Mouse (Mus musculus) stomach, embryonic 15.5 days (tissue): ENCODE results near the gene Acox3. TPM values are rescaled to one million over a fixed set of nuclear protein-coding genes. Genes with fewer than 3 reads are reported as not detected.
A peak's percentile ranks its signal among the peaks of the same experiment; 100 is the strongest.

ENCODE experiments used
- ATAC-seq: fragments of 200-750 bp; cut with Nextera tagmentation; 2 replicates; pipeline ENCODE4 v1.8.0; 2017; ENCODE audit warnings: low read depth, moderate number of reproducible peaks, moderate TSS enrichment; ENCODE audit not compliant: insufficient read depth, low FRiP score
- H3K27ac ChIP-seq: fragments of 300-500 bp; sonication (generic); 2 replicates; pipeline ENCODE4 v1.5.1; 2015; ENCODE audit warnings: mild to moderate bottlenecking, inconsistent platforms
- H3K27me3 ChIP-seq: fragments of 300-500 bp; sonication (generic); replicated peaks from 2 replicates; pipeline ENCODE4 v1.6.1; 2015; ENCODE audit warnings: inconsistent platforms
- H3K36me3 ChIP-seq: fragments of 300-500 bp; sonication (generic); 2 replicates; pipeline ENCODE4 v1.6.1; 2015; ENCODE audit warnings: inconsistent platforms
- H3K4me1 ChIP-seq: fragments of 300-500 bp; sonication (generic); 2 replicates; pipeline ENCODE4 v1.6.1; 2015; ENCODE audit warnings: inconsistent platforms
- H3K4me2 ChIP-seq: fragments of 300-500 bp; sonication (generic); 2 replicates; pipeline ENCODE4 v1.6.1; 2015; ENCODE audit warnings: mild to moderate bottlenecking, inconsistent platforms
- H3K4me3 ChIP-seq: fragments of 300-500 bp; sonication (generic); replicated peaks from 2 replicates; pipeline ENCODE4 v1.5.1; 2015; ENCODE audit warnings: inconsistent platforms
- H3K9ac ChIP-seq: fragments of 300-500 bp; sonication (generic); 2 replicates; pipeline ENCODE4 v1.6.1; 2015; ENCODE audit warnings: inconsistent platforms
- H3K9me3 ChIP-seq: fragments of 300-500 bp; sonication (generic); 2 replicates; pipeline ENCODE4 v1.6.1; 2016; ENCODE audit warnings: inconsistent platforms
- WGBS: fragments of 180-500 bp; shearing (Covaris S2); methylation state at CpG from one replicate; pipeline ENCODE4 v1.1.7; 2015; 5-methylcytosine and 5-hydroxymethylcytosine counted together
- polyA plus RNA-seq: library from polyadenylated mRNA; unstranded; fragments of >200 nt; fragmentation: Nextera tagmentation; extraction: Ambion mirVana; gene quantifications from 2 replicates; pipeline ENCODE4 v1.2.1, GENCODE M21; 2015

Acox3 gene
- polyA plus RNA-seq, 1 experiment from 2014 or later: 12.3 TPM

- no peak overlapping the region for H3K27ac ChIP-seq
- H3K4me1 ChIP-seq: 0 out of 2 replicates have a peak, but pooled peaks cover 7% of the 10 kb centered on the region
- no peak overlapping the region for H3K9ac ChIP-seq
- no peaks in the 10 kb centered on the region for H3K9me3 ChIP-seq
- H3K36me3 ChIP-seq: peaks cover 19% of the 10 kb centered on the region
- 87% methylated on average over 7 of the region's 7 CpGs for WGBS
- no peak overlapping the region for H3K4me3 ChIP-seq
- H3K4me2 ChIP-seq: no peak overlapping the region
- no peaks in the 10 kb centered on the region for H3K27me3 ChIP-seq
- ATAC-seq: no peak
These were observed 26.4 kb upstream of the Acox3 start for GRCm38 (mm10) chr5:35556393-35556792.

DNA sequence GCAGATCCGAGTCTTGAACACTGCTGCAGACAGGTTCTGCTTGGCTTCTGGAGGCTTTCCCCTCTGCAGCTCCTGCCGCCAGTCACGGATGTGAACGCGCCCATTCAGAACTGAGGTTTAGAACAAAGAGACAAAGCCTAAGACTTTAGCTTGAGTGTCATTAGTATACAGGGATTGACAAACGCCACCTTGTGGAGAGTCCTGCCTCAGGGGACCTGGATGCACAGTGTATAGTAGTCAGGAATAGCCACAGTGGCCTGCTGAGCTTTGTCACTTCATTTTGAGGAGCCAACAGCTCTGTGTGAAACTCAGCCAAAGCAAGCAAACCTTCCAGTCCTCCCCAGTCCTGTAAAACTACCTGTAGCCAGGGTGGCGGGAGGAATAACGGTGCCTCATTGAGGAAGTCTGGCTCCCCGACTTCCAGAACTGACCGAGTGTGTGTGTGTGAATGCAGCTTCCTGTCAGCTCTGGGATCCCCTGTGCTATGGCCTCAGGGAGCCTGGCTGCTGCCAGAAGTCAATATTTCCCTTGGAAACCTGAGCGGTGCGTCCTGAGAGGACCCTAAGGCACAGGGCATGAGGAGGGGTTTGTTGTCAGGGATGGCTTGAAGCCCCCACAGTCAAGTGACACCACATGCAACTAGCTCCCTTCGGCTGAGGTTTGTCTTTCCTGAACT, 24.8 kb upstream of the Acox3 start:
- Histone ChIP-seq H3K4me3 (no peak overlapping the region), H3K27ac (no peak overlapping the region), H3K9me3 (no peaks in the 10 kb centered on the region), H3K27me3 (no peaks in the 10 kb centered on the region), H3K9ac (no peak overlapping the region), H3K36me3 (peaks cover 33% of the 10 kb centered on the region), H3K4me1 (no peaks in the 10 kb centered on the region), H3K4me2 (no peak overlapping the region)
- 77% methylated on average over 13 of the region's 13 CpGs for WGBS
- ATAC-seq: no peak

DNA sequence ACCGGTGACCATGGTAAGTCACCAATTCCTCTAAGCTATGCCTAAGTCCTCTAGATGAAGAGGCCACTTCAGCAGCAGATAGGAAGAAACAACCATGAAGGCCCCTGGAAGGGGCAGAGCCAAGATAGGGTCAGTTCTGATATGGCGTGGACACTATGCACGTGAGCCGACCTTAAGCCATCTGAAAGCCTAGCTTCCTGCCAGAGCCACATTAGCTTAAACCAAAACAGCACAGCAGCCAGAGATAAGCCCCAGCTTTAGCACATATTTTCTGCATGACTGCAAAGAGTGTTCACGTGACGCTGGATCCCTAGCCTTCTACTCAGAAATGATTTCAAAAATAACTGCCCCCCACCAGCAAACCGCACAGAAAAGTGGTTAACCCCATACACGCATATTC, 23.4 kb upstream of the Acox3 start:
- Histone ChIP-seq H3K4me3 (no peak overlapping the region), H3K9me3 (no peaks in the 10 kb centered on the region), H3K27me3 (no peaks in the 10 kb centered on the region), H3K4me1 (no peaks in the 10 kb centered on the region), H3K36me3 (peaks cover 44% of the 10 kb centered on the region), H3K9ac (no peak overlapping the region), H3K27ac (no peak overlapping the region), H3K4me2 (no peak overlapping the region)
- WGBS: 80% methylated on average over 8 of the region's 8 CpGs
- ATAC-seq: no peak

DNA sequence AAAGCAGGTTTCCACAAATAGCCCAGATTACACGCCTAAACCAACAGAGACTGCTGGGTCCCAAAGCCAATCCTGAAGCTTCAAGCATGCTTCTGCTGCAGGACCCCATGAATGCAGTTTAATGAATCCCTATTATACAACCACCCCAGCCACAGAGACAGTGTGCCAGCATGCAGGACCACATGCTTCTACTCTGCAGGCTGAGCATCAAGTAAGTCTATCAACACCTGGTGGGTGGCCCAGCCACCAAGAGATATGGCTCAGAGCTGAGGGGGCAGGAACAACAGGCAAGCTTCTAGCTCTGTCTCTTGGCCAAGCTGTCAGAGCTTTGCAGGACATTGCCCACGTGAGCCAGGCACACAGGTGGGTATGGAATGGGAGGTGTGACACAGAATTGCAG, 20.2 kb upstream of the Acox3 start:
- 90% methylated on average over 2 of the region's 2 CpGs for WGBS
- ATAC-seq: no peak
- Histone ChIP-seq H3K27ac (no peak overlapping the region), H3K36me3 (peaks cover 61% of the 10 kb centered on the region), H3K4me1 (no peaks in the 10 kb centered on the region), H3K27me3 (no peaks in the 10 kb centered on the region), H3K4me2 (no peak overlapping the region), H3K9me3 (no peaks in the 10 kb centered on the region), H3K9ac (no peak overlapping the region), H3K4me3 (no peak overlapping the region)

DNA sequence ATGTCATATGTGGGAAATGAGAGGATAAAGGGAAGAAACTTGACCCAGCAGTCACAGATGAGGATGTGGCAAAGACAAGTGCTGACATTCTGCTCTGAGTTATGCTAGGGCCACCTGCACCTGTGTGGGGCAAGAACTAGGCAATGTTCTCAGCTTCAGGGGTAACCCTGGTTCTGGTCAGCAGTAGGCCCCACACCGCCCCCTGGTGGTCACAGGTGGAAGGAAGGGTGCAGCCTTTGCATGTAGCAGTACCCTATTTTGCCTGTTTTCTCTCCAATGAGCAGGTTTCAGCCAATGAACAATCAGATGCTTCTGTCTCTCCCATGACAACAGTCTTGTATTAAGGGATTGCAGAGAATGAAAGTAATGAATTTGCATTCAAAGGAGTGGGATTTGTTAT, 19.4 kb upstream of the Acox3 start:
- Histone ChIP-seq H3K4me1 (no peaks in the 10 kb centered on the region), H3K9ac (no peak overlapping the region), H3K36me3 (peaks cover 68% of the 10 kb centered on the region), H3K4me2 (no peak overlapping the region), H3K27ac (no peak overlapping the region), H3K9me3 (no peaks in the 10 kb centered on the region), H3K4me3 (no peak overlapping the region), H3K27me3 (no peaks in the 10 kb centered on the region)
- ATAC-seq: no peak
- 0% methylated on average over 1 of the region's 1 CpGs for WGBS

DNA sequence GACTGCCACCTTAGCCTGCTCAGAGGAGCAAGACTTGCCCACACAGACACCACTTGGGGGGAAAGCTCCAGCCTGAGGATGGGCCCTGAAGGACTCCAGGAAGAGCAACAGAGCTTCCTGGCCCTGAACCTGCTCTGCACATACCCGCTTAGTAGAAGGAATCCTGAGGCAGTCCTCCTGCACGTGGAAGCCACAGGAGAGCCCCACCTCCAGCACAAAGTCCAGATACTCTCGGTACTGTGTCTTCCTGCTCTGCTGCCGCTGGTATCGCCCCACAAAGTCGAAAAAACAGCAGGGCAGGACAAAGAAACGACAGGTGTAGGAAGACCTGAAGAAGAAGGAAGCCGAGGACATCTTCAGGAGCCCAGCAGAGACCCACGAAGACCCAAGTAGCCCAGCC, 17.6 kb upstream of the Acox3 start:
- Histone ChIP-seq H3K4me1 (no peaks in the 10 kb centered on the region), H3K9me3 (no peaks in the 10 kb centered on the region), H3K4me3 (no peak overlapping the region), H3K36me3 (peaks cover 76% of the 10 kb centered on the region), H3K27ac (no peak overlapping the region), H3K9ac (no peak overlapping the region), H3K27me3 (no peaks in the 10 kb centered on the region), H3K4me2 (no peak overlapping the region)
- no peak for ATAC-seq
- WGBS: 85% methylated on average over 9 of the region's 9 CpGs

DNA sequence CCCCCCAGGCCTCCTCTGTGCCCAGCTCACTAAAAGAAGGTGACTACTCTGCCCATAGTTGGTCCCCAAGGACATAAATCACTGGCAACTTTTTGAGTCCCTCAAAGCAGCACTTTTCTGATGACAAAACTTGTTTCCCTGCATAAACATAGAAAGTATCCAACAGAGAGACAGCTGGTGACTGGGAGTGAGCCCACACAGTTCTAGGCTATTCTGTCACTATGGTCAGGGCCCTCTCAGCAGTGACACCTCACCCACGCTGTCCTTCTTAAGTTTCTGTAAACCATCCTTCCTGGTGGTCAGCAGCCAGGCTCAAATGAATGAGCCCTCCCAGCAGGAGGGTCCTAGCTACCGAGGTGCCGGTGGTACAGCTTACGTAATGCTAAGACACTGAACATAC, 16.2 kb upstream of the Acox3 start:
- Histone ChIP-seq H3K36me3 (peaks cover 79% of the 10 kb centered on the region), H3K27me3 (no peaks in the 10 kb centered on the region), H3K4me1 (no peaks in the 10 kb centered on the region), H3K9ac (no peak overlapping the region), H3K27ac (no peak overlapping the region), H3K4me2 (no peak overlapping the region), H3K4me3 (no peak overlapping the region), H3K9me3 (no peaks in the 10 kb centered on the region)
- 84% methylated on average over 4 of the region's 4 CpGs for WGBS
- no peak for ATAC-seq

GRCm38 (mm10) chr5:35571546-35571945, 11.3 kb upstream of the Acox3 start:
- no peak overlapping the region for H3K4me2 ChIP-seq
- peaks cover 48% of the 10 kb centered on the region for H3K36me3 ChIP-seq
- no peaks in the 10 kb centered on the region for H3K9me3 ChIP-seq
- WGBS: 86% methylated on average over 6 of the region's 6 CpGs
- no peak overlapping the region for H3K4me3 ChIP-seq
- H3K4me1 ChIP-seq: peaks cover 6% of the 10 kb centered on the region
- H3K27me3 ChIP-seq: no peaks in the 10 kb centered on the region
- no peak for ATAC-seq
- no peak overlapping the region for H3K9ac ChIP-seq
- no peak overlapping the region for H3K27ac ChIP-seq

DNA sequence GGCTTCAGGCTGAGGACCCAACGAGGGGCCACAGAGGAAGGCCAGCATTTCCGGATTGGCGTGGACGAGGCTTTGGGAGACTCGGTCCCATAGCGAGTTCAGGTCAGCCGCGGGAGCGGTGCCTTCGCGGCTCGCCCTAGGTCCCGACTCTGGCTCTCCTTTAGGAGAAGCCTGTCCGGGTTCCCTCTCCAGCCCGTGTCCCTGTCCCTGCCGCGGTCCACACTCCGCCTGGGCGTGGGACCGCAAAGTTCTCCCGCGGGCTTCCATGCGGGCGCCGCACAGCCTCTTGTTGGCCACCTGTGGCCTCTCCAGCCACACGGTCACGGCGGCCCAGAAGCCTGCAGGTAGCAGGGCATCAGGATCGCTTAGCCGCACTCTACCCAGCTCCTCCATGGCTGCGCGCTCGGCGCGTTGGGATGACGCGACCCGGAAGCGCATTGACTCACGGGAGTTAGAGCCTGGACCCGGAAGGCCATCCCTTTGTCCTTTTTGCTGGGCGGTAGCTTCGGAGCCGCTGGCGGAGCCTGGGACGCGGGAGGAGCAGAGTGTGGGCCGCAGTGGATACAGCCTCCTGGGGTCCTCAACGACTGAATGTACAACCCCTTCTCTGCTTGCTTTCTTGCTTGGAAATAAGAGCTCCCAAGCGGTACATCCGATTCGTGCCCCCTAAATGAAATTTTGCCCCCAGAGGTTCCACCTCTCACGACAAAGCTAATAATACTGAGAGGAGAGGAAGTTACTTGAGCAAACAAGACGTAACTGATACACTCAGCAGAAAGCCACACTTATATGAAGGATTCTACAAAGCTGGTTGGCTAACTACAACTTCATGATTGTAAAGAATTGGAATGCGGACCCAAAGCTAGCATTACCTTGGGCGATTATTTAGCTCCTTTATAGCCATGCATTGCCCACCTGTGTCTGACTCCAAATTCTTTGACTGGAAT, 7.9 kb upstream of the Acox3 start, which contains the start of gene Trmt44:
TSS of gene Trmt44 (minus strand) at position 418 of the 947 bp plus-strand sequence.
- 4% methylated on average over 56 of the region's 56 CpGs for WGBS

GRCm38 (mm10) chr5:35576409-35577020, 6.3 kb upstream of the Acox3 start:
- H3K9me3 ChIP-seq: no peaks in the 10 kb centered on the region
- 92% methylated on average over 10 of the region's 10 CpGs for WGBS
- H3K9ac ChIP-seq: no peak overlapping the region

More for the DNA sequence above, 7.9 kb upstream of the Acox3 start, which contains the start of gene Trmt44:
- peak within 1 kb of the TSS; percentile 93 for H3K9ac ChIP-seq
- peak within 1 kb of the TSS; percentile 98 for H3K4me3 ChIP-seq
- H3K4me2 ChIP-seq: peak within 1 kb of the TSS; percentile 90
- H3K27me3 ChIP-seq: no peaks in the 10 kb centered on the region
- no peaks in the 10 kb centered on the region for H3K9me3 ChIP-seq
- H3K27ac ChIP-seq: peak within 1 kb of the TSS; percentile 84
- ATAC-seq: peak; percentile 93
- H3K36me3 ChIP-seq: peaks cover 22% of the 10 kb centered on the region
- H3K4me1 ChIP-seq: peaks cover 6% of the 10 kb centered on the region

DNA sequence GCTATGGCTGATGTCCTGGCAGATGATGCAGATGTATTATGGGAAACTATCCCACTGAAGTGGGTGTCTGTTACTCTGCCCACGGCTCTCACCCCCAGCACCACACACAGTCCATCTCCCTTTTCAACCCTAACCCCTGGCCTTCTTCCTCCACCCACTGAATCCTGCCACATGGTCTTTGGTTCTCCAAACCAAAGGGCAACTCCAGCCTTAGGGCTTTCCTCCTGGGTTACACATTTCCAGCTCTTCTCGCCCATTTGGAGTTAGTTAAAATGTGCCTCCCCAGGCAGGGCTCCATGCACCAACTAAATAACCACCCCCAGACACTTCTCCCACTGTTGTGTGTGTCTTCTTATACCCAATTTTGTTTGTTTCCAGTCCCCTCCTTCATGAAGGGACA, 4.4 kb upstream of the Acox3 start:
- WGBS: 66% methylated on average over 2 of the region's 2 CpGs

More at GRCm38 (mm10) chr5:35576409-35577020, 6.3 kb upstream of the Acox3 start:
- Histone ChIP-seq H3K27ac (no peak overlapping the region), H3K36me3 (peaks cover 10% of the 10 kb centered on the region; the same call in 1 of the 2 replicates), H3K27me3 (no peaks in the 10 kb centered on the region; the same call in 1 of the 2 replicates), H3K4me2 (no peak overlapping the region), H3K4me3 (no peak overlapping the region), H3K4me1 (peaks cover 6% of the 10 kb centered on the region)
- ATAC-seq: no peak

More for the DNA sequence above, 4.4 kb upstream of the Acox3 start:
- H3K4me1 ChIP-seq: peaks cover 12% of the 10 kb centered on the region
- no peak overlapping the region for H3K27ac ChIP-seq
- H3K4me3 ChIP-seq: no peak overlapping the region
- no peak overlapping the region for H3K9ac ChIP-seq
- no peaks in the 10 kb centered on the region; the same call in 1 of the 2 replicates for H3K27me3 ChIP-seq
- H3K36me3 ChIP-seq: peaks cover 3% of the 10 kb centered on the region; the same call in 1 of the 2 replicates
- H3K4me2 ChIP-seq: no peak overlapping the region
- H3K9me3 ChIP-seq: no peaks in the 10 kb centered on the region
- ATAC-seq: no peak
